Comparison of ENCODE assay signal across 8 mouse cellular contexts in genomic region chr6:23886418-23886817, GRCm38 (mm10). TPM values are rescaled to one million over a fixed set of nuclear protein-coding genes. Genes with fewer than 3 reads are reported as not detected.
DNase-seq lines count a peak whose midpoint lies in the region; ATAC-seq and TF ChIP-seq lines count a peak whose summit lies in the region.

No protein-coding gene starts in this region.

- H3K4me2 ChIP-seq in forebrain, postnatal 0 days (ENCODE audit: low read depth): no peak overlapping the region
- H3K4me2 ChIP-seq in midbrain, embryonic 12.5 days (replicated peaks): no peak overlapping the region

- H3K36me3 ChIP-seq in forebrain, postnatal 0 days (ENCODE audit: insufficient read depth): no peaks in the 10 kb centered on the region
- no peaks in the 10 kb centered on the region for H3K36me3 ChIP-seq in midbrain, embryonic 12.5 days

- H3K4me1 ChIP-seq in forebrain, postnatal 0 days (ENCODE audit: insufficient read depth): no peaks in the 10 kb centered on the region
- no peaks in the 10 kb centered on the region for H3K4me1 ChIP-seq in midbrain, embryonic 12.5 days

- no peak overlapping the region for H3K27ac ChIP-seq in left cerebral cortex, adult 2 months
- no peak overlapping the region for H3K27ac ChIP-seq in forebrain, postnatal 0 days (ENCODE audit: low read depth, low read length)
- H3K27ac ChIP-seq in midbrain, embryonic 12.5 days (replicated peaks): no peak overlapping the region

- ATAC-seq in forebrain, postnatal 0 days: no peak
- peak; percentile 63; the same call in 1 of the 2 replicates for ATAC-seq in midbrain, embryonic 12.5 days (ENCODE audit: low FRiP score, low read depth)

- H3K9me3 ChIP-seq in forebrain, postnatal 0 days (ENCODE audit: low read length): no peaks in the 10 kb centered on the region
- H3K9me3 ChIP-seq in midbrain, embryonic 12.5 days: no peaks in the 10 kb centered on the region

- H3K9ac ChIP-seq in forebrain, postnatal 0 days: no peak overlapping the region
- H3K9ac ChIP-seq in midbrain, embryonic 12.5 days (replicated peaks): no peak overlapping the region

- peak; percentile 50 for TF ChIP-seq CTCF in left cerebral cortex, adult 2 months (IDR thresholded peaks at IDR 0.05)
- TF ChIP-seq CTCF in forebrain, postnatal 0 days (IDR thresholded peaks at IDR 0.05; ENCODE audit: low read depth): peak; percentile 61

- H3K4me3 ChIP-seq in left cerebral cortex, adult 2 months: no peak overlapping the region
- H3K4me3 ChIP-seq in forebrain, postnatal 0 days (ENCODE audit: low read depth, low read length): no peak overlapping the region
- no peak overlapping the region for H3K4me3 ChIP-seq in midbrain, embryonic 12.5 days

- no peak for DNase-seq in left cerebral cortex, adult 2 months (ENCODE audit: extremely low spot score in 1 of 2, low spot score in 2 of 2)
- DNase-seq in left cerebral cortex, postnatal 25 days (ENCODE audit: low spot score in 2 of 2): no peak
- peak; percentile 27 to 42 for DNase-seq in adrenal gland, adult 18-20 months (ENCODE audit: low spot score in 2 of 2)
- DNase-seq in forebrain, postnatal 0 days: peak; percentile 29
- DNase-seq in kidney, postnatal 14 days: peak; percentile 66
- DNase-seq in cerebellum, adult 9-11 months: no peak
- no peak for DNase-seq in left cerebral cortex, adult 8-10 months (ENCODE audit: low spot score in 2 of 2)

- 18% methylated on average over 6 of the region's 6 CpGs for WGBS in forebrain, postnatal 0 days
- 18% methylated on average over 6 of the region's 6 CpGs for WGBS in midbrain, embryonic 12.5 days

- intact Hi-C loops in left cerebral cortex, adult 2 months (cut with DNase I): loop anchor here (10.0 kb wide), 1 partner anchor 392 kb away; no protein-coding TSS in a partner anchor
- intact Hi-C loops in left cerebral cortex, postnatal 25 days (cut with DNase I): loop anchor here (5.0 kb wide), 1 partner anchor 394 kb away; no protein-coding TSS in a partner anchor

- H3K27me3 ChIP-seq in forebrain, postnatal 0 days (ENCODE audit: insufficient read depth, low read length): no peaks in the 10 kb centered on the region
- no peaks in the 10 kb centered on the region for H3K27me3 ChIP-seq in midbrain, embryonic 12.5 days

RNA-seq across cellular contexts. Expression of gene Cadps2, which starts 47.2 kb away (rescaled TPM):
- 10 to 100 TPM; 82.4 to 91.4 TPM for total RNA-seq in left cerebral cortex, adult 2 months (2021)
- 10 to 100 TPM; 85.8 to 90.7 TPM for total RNA-seq in left cerebral cortex, postnatal 25 days (2021)
- 1 to 10 TPM; 2.9 to 9.1 TPM for total RNA-seq in adrenal gland, adult 18-20 months (2021)
- total RNA-seq in forebrain, postnatal 0 days (2014; rRNA removed): 24.8 and 26.5 TPM in 2 replicates
- polyA plus RNA-seq in forebrain, postnatal 0 days (2015; fragmentation: Nextera tagmentation; extraction: Ambion mirVana): 4.8 and 7.0 TPM in 2 replicates
- polyA plus RNA-seq in midbrain, embryonic 12.5 days (2016; fragmentation: Nextera tagmentation; extraction: Ambion mirVana): 2.9 and 3.2 TPM in 2 replicates
- total RNA-seq in left cerebral cortex, adult 8-10 months (2022): 10 to 100 TPM; 69.8 to 86.7 (median 77.5) TPM

Comparison
In these comparisons a context has a peak if more than half of its experiments do, and no peak if none do; other contexts are left out.
1. DNase-seq: peak in adrenal gland, adult 18-20 months (2 of 2), forebrain, postnatal 0 days (single experiment) and kidney, postnatal 14 days (single experiment); none in left cerebral cortex, adult 2 months (0 of 2), left cerebral cortex, postnatal 25 days (0 of 2), cerebellum, adult 9-11 months (single experiment) and left cerebral cortex, adult 8-10 months (0 of 2).